ENCODE assay signal across 11 mouse cellular contexts in the genomic region with DNA sequence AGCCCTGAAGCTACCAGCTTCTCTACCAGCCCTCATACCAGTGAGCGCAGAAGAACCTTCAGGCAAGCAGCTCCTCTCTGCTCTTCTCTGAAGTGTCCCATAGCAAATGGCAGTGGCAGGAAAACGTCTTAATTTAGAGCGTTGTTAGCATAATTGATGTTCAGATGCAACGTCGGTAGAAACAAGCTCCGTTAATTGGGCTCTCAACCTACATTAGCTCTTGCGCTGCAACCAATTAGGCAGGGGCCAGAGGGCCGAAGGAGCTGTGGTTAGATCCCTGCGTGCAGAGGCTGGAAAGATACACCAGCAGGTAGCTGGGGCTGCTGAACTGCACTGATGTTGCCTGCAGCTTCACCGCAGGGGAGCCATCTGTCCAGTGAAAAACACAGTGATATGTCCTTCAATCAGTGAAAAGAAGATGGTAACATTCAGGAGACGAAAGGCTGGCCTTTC.
A peak's percentile ranks its signal among the peaks of the same experiment; 100 is the strongest.
DNase-seq lines count a peak whose midpoint lies in the region; ATAC-seq and TF ChIP-seq lines count a peak whose summit lies in the region.
"Had no signal": no experiment of that assay in that cellular context is flagged by ENCODE, and none has a peak within 500 bp of the region (broad histone marks: within the 10 kb centered on the region; RNA-seq: fewer than 3 reads in every experiment).

No protein-coding gene starts in this region.

- no peak overlapping the region for H3K4me3 ChIP-seq in hindbrain, embryonic 14.5 days (replicated peaks; ENCODE audit: low read length)
- H3K4me3 ChIP-seq: liver, embryonic 15.5 days had no signal

- intact Hi-C loops in heart, postnatal 10 days (cut with DNase I), result no loop called here

- H3K4me1 ChIP-seq in hindbrain, embryonic 14.5 days (replicated peaks; ENCODE audit: control insufficient read depth, insufficient read depth, low read length), result peaks cover 50% of the 10 kb centered on the region
- H3K4me1 ChIP-seq: liver, embryonic 15.5 days had no signal

- DNase-seq in brain, embryonic 14.5 days (ENCODE audit: low read depth), result peak; percentile 93
- peak; percentile 47 for DNase-seq in embryo, embryonic 11 days
- DNase-seq in hindbrain, embryonic 14.5 days (ENCODE audit: low spot score), result peak; percentile 61
- peak; percentile 21 for DNase-seq in neural tube, embryonic 10.5 days (ENCODE audit: extremely low spot score, low spot score)
- no peak for DNase-seq in right cerebral cortex, postnatal 10 days (ENCODE audit: low spot score in 2 of 2)
- no peak for DNase-seq in heart, postnatal 10 days
- DNase-seq: spleen, adult 18-20 months; thymus, postnatal 4 days had no signal

- no peak for TF ChIP-seq CTCF in brain, embryonic 14.5 days (IDR thresholded peaks at IDR 0.05; ENCODE audit: borderline replicate concordance, extremely low read depth, insufficient read depth, insufficient read length)

- no peak overlapping the region for H3K9ac ChIP-seq in hindbrain, embryonic 14.5 days
- H3K9ac ChIP-seq: liver, embryonic 15.5 days had no signal

- H3K9me3 ChIP-seq in hindbrain, embryonic 14.5 days (ENCODE audit: control insufficient read depth, low read length), result no peaks in the 10 kb centered on the region
- H3K9me3 ChIP-seq: liver, embryonic 15.5 days had no signal

- 23% methylated on average over 11 of the region's 11 CpGs for WGBS in hindbrain, embryonic 14.5 days

- H3K27me3 ChIP-seq in hindbrain, embryonic 14.5 days (ENCODE audit: control insufficient read depth, insufficient read depth, low read length), result no peaks in the 10 kb centered on the region
- H3K27me3 ChIP-seq: liver, embryonic 15.5 days had no signal

- H3K4me2 ChIP-seq in hindbrain, embryonic 14.5 days (replicated peaks), result no peak overlapping the region
- H3K4me2 ChIP-seq: liver, embryonic 15.5 days had no signal

- peak; percentile 69; the same call in 1 of the 2 replicates for ATAC-seq in hindbrain, embryonic 14.5 days (ENCODE audit: low FRiP score)
- ATAC-seq in megakaryocyte-erythroid progenitor cell, adult 5-6 weeks (replicated peaks; ENCODE audit: low FRiP score, low TSS enrichment, poor library complexity, severe bottlenecking), result no peak

- no peaks in the 10 kb centered on the region for H3K36me3 ChIP-seq in hindbrain, embryonic 14.5 days (replicated peaks; ENCODE audit: control insufficient read depth, insufficient read depth)
- H3K36me3 ChIP-seq: liver, embryonic 15.5 days had no signal

- H3K27ac ChIP-seq in hindbrain, embryonic 14.5 days, result no peak overlapping the region
- H3K27ac ChIP-seq: kidney, postnatal 0 days; liver, embryonic 15.5 days had no signal

- no peak for TF ChIP-seq POLR2A in brain, embryonic 14.5 days (IDR thresholded peaks at IDR 0.05; ENCODE audit: borderline replicate concordance, extremely low read depth, insufficient read depth, insufficient read length, poor library complexity, severe bottlenecking)

Comparison
In these comparisons a context has a peak if more than half of its experiments do, and no peak if none do; other contexts are left out.
1. DNase-seq: peak in brain, embryonic 14.5 days (single experiment), embryo, embryonic 11 days (single experiment), hindbrain, embryonic 14.5 days (single experiment) and neural tube, embryonic 10.5 days (single experiment); none in right cerebral cortex, postnatal 10 days (0 of 2) and heart, postnatal 10 days (0 of 2).